Mouse (Mus musculus): Measurements from ENCODE around the gene 5730522E02Rik. TPM values are rescaled to one million over a fixed set of nuclear protein-coding genes. Genes with fewer than 3 reads are reported as not detected.

The 5730522E02Rik gene
- polyA plus RNA-seq, 1 experiment: 0.62 TPM

DNA sequence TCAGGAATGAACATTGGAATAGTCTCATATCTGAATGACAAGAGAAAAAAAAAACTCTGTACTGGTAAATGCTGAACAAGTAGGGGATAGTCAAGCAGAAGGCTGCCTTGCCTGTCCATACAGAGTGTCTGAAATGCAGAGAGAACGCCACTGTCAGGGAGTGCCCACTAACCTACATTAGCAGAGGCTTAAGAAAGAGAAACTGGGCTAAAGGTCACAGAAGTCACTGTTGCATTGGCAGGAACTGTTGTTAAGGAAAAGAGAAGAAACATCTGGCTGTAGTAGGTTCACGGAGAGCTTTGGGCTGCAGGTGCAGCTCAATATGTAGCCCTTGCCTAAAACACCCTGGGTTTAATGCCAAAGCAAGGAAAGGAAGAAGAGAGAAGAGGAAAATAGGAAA is 82.2 kb downstream of the 5730522E02Rik start:
- no peak for DNase-seq (ENCODE audit: low read depth)

DNA sequence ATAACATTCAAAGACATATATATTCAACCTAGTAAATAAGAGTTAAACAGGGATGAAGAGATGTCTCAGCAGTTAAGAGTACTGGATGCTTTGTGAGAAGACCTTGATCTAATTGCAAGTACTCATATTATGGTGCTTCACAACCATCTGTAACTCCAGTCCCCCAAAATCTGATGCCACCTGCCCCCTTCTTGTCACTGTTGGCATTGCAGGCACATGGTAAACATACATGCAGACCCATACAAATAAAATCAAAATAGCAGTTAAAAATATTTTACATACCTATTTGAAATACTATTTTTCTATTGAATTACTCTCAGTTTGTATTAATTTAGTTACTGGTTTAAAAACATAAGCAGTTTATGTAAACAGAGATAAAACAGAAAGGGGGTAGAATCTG is 84.6 kb downstream of the 5730522E02Rik start:
- DNase-seq (ENCODE audit: low read depth): no peak

DNA sequence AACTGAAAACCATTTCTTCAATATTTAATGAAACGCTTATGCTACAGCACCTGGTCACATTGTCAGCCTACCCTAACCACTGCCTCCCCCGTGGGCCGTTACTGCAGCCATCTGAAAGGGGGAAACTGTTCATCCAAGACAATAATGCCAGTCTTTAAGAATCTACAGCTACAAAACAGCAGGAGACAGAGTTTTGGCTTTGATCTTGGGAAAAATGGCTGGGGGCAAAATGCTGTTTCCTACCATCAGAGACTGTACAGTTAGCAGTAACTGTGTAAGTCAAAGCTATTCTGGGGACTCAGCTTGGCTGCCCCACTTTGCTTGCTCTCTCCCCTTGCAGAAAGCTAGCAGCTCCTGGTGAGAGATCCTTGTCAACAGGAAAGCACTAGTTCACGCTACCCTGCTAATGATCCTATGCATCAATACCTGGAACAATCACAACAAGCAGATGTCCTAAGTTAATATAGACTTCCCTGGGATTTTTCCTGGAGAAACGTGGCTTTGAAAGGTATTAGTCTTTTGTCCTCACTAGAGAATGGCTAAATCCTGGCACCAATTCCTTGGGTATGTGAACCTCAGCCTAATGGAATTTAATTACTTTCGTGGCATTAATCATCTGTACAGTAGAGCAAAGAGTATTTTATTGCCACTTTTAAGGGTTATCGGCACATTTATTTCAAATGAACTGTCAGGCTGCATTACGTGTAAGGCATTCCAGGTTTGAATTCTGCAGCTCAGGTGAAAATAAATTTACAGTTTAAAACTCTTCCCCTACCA is 89.6 kb downstream of the 5730522E02Rik start:
- DNase-seq (ENCODE audit: low read depth): no peak

DNA sequence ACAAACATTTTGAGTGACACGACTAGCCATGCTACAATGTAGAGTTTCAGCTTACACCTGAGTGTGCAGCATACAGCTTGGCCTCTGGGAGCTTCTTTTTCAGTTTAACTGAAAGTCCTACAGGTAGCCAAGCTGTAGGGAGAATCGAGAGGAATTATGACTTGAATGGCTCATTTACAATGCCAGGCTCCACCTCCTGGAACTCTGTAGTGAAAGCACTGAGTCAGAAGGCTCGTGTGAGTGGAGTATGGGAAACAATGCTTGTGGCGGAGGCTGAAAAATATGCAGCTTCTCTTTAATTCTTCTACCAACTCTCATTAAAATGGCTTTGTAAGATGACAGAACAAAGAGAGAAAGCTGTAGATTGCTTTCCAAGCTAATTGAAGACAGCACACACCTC is 92.9 kb downstream of the 5730522E02Rik start:
- no peak for DNase-seq (ENCODE audit: low read depth)

- no peak for DNase-seq (ENCODE audit: low read depth)
Measured at GRCm38 (mm10) chr11:26112206-26112605, 98.4 kb downstream of the 5730522E02Rik start.

DNA sequence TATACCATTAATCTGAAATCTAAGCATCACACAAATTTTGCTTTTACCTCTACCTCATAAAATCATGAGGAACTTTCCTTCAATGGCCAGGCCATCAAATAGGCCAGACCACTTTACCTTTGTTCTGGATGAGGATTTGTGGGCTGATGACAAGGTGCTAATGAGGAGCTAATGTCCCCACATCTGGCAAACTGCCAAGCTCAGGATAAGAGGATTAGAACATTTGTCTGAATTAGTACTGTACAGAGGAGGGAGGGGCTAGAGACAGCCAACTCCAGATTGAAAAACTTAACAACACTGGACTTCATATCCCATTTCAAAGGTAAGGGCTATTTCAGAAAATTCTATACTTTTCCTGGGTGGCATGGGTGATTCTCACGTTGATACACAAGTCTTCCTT is 101.9 kb downstream of the 5730522E02Rik start:
- no peak for DNase-seq (ENCODE audit: low read depth)

DNA sequence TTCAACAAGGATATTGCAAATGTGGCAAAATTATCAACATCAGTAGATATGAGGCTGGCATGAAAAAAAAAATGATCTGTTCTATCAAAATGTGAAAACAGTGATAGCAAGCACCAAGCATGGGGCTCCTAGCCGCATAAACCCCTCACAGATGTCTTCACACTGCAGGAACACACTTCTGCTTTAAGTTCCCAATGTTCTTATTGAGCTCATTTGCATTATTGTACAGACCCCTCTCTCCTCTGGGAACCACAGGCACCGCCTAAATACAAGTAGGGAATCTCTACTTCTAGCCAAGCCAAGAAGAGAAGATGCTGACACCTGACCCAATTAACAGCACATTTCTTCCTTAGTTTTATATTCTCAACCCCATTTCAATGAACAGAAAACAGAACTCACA is 105.9 kb downstream of the 5730522E02Rik start:
- DNase-seq (ENCODE audit: low read depth): no peak

- no peak for DNase-seq (ENCODE audit: low read depth)
Measured at GRCm38 (mm10) chr11:26103698-26104097, 106.9 kb downstream of the 5730522E02Rik start.

GRCm38 (mm10) chr11:26102878-26103277 is 107.7 kb downstream of the 5730522E02Rik start:
- DNase-seq (ENCODE audit: low read depth): no peak

GRCm38 (mm10) chr11:26100077-26100476 is 110.5 kb downstream of the 5730522E02Rik start:
- DNase-seq (ENCODE audit: low read depth): no peak

DNA sequence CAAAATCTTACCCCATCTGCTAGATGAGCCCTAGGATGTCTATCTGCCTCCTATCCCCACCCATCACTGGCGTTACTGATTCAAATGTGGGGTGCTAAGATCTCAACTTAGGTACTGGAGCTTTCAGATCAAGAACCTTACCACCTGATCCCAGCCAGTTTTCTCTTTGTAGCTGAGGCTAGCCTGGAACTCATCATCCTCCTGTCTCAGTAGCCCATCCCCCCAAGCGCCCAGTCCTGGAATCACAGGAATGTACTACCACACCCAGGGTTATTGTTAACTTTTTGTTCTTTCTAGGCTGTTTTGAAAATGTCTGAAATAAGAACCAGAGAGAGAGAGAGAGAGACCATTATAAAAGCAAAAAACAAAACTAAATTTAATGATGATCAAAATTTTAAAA is 111.6 kb downstream of the 5730522E02Rik start:
- no peak for DNase-seq (ENCODE audit: low read depth)

GRCm38 (mm10) chr11:26096095-26096494 is 114.5 kb downstream of the 5730522E02Rik start:
- no peak for DNase-seq (ENCODE audit: low read depth)

DNA sequence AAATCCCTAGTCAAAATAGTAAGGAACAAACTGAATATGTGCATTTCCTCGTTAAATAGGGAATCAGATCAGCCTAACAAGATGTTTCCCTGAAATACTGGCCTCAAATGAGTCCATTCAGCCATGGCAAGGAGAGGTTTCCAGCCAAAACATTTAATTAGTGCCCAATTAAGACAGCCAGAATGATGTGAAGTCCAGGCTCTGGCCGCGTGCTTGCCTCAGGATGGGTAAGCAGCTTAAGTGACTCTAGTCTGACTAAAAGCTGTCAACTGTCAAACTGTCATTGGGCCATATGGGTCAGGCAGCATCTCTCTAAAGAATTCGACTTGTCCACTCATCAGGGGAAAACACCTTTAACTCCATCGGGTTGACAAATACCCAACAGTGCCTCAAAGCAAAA is 121.6 kb downstream of the 5730522E02Rik start:
- no peak for DNase-seq (ENCODE audit: low read depth)

DNA sequence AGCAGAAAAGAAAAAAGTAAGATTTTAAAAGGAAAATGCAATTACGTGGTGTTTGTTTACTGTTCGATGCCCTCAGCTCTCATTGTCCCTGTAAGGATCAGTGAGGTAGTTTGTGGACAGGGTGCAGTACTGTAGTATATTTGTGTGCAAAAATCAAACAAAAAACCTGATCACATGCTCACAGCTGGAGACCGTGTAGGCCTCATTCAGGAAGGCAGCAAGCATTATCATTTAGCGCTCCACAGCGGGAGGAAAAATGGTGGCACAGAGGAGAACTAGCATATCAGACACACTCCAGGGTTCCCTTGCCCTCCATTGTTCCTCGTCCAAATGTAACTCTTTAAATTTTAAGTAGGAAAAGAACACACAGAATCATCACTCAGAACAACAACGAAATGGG is 123.9 kb downstream of the 5730522E02Rik start:
- no peak for DNase-seq (ENCODE audit: low read depth)

GRCm38 (mm10) chr11:26085380-26086035 is 125.1 kb downstream of the 5730522E02Rik start:
- no peak for DNase-seq (ENCODE audit: low read depth)

DNA sequence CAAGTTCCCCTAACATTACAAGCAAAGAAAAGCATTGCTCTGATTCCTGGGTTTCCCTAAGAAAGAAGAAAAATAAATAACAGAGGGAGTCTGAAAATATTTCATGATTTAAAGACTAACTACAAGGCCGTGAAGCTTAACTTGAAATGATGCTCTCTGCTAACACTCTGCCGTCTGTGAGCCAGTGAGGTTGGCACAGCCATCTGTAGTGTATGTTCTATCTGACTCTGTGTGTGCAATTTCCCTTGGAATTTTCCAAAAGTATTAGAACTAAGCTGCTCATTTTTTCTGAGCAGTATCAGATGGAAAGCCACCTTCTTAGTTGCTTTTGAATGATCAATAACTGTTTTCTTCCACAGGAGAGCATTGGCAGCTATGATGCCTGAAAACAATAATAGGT is 134.2 kb downstream of the 5730522E02Rik start:
- no peak for DNase-seq (ENCODE audit: low read depth)

DNA sequence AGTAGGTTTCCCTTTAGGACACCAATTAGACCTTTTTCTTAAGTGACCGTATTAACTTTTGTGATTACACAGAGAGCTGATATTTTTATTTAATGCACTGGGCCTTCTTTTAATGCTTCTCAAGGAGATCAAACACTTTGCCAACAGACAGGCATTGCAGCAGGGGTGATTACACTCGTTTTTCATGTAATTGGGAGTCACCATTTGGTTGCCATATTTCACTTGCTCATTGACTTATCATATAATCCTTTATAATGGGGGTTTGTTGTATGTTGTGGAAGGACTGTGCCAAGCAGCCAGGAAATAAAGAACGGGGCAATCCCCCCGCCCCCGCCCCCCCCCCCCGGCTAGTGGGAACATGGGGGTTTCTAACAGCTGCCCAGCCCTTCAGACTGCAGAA is 135.0 kb downstream of the 5730522E02Rik start:
- DNase-seq (ENCODE audit: low read depth): no peak

GRCm38 (mm10) chr11:26073638-26074294 is 136.8 kb downstream of the 5730522E02Rik start:
- DNase-seq (ENCODE audit: low read depth): no peak

GRCm38 (mm10) chr11:26072101-26072500 is 138.5 kb downstream of the 5730522E02Rik start:
- DNase-seq (ENCODE audit: low read depth): no peak

GRCm38 (mm10) chr11:26063252-26063651 is 147.3 kb downstream of the 5730522E02Rik start:
- DNase-seq (ENCODE audit: low read depth): no peak

DNA sequence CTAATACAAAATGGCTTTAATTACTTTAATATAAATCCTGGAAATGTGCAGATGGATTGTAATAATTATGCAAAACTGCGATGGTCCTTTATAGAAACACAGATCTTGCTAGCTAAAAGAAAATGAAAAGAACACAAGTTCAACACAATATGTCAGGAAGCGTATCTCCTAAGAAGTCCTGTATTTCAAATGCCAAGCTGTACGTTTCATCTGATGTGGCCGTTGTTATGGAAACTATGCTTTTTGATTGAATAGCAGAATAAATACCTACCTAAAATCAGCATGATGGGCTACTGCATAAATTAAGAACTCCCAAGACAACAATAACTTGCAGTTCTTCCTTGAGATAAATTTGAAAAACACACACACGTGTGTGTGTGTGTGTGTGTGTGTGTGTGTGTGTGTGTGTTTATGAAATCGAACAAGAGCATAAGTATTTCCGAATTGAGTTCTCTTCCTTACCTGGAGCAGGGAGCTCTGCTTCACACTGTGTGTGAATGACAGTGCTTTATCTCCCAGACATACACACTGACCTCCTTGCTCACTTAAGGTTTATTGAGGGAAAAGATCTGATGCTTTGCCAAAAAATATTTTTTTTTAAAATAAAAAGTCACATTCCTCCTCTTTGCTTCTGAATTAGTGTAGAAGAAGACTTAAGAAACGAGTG is 149.0 kb downstream of the 5730522E02Rik start:
- DNase-seq (ENCODE audit: low read depth): no peak

GRCm38 (mm10) chr11:26013527-26013926 is 197.0 kb downstream of the 5730522E02Rik start:
- no peak for DNase-seq (ENCODE audit: low read depth)

Measured in gonadal fat pad, adult 2 months (tissue).